Mouse (Mus musculus) brain, embryonic 14.5 days (tissue): ENCODE measurements around the gene 1700008O03Rik.

ENCODE experiments used
- CTCF ChIP-seq: fragments of 200-500 bp; IDR thresholded peaks from 2 replicates; pipeline ENCODE4 v1.5.1; 2012; ENCODE audit warnings: inconsistent platforms, mild to moderate bottlenecking, moderate library complexity, borderline replicate concordance; ENCODE audit not compliant: insufficient read depth, insufficient read length; ENCODE audit errors: extremely low read depth
- POLR2A ChIP-seq: fragments of 200-500 bp; IDR thresholded peaks from 2 replicates; pipeline ENCODE4 v1.6.1; 2012; ENCODE audit warnings: mild to moderate bottlenecking, inconsistent platforms, borderline replicate concordance; ENCODE audit not compliant: poor library complexity, insufficient read depth, insufficient read length, severe bottlenecking; ENCODE audit errors: extremely low read depth

DNA sequence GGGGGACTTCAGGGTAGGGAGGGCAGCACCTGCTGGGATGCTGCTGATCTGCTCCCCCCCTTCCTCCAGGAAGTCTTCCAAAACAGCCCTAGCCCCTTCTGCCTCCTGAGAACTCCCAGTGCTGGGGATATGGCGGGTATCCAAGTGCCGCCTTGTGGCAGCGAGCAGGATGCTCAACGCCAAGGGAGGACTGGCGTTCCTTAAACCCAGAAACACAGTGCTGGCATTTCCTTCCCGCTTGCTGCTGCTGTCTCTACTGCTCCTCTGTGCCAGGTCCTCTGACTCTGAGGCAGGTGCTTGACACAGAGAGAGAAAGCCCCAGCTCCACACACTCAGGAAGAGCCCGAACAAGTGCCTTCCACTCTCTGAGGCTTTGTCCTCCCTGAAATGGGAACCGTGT lies 64.7 kb downstream of the 1700008O03Rik start:
- no peak for TF ChIP-seq POLR2A
- peak; percentile 16; the same call in 1 of the 2 replicates for TF ChIP-seq CTCF
